Mouse (Mus musculus) right cerebral cortex, postnatal 36 days (tissue): ENCODE data around the gene Dok4.
"Not testable (repeated sequence)": the region's sequence is repeated elsewhere in the genome, so short reads cannot be mapped to it uniquely, and the experiment has no call there.

Experiments
- DNase-seq, 2 experiments: peaks; one replicate each; pipeline ENCODE4 v3.0.0; 2022; ENCODE audit warnings: low spot score in 2 of 2, mixed read lengths in 1 of 2

The Dok4 gene

GRCm38 (mm10) chr8:94880742-94881141, 4.6 kb upstream of the Dok4 start:
- no peak for DNase-seq

DNA sequence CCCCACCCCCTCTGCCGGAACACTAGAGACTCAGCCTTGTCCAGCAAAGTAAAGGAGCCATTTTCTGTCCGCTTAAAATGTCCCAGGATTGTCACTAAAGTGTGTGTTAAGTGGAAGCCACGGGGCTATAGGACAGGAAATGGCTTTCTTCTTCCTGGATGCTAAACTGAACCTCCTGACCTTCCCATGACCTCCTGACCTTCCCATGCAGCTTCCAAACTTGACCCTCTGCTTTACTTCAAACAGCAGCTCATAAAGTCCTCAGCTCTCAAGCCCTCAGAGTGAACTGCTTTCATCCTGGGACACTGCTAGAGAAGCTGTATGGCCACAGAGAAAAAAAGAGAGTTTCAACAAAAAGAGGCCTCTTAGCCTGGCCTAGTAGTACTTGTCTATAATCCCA, 690 bp upstream of the Dok4 start:
- DNase-seq, result no peak

DNA sequence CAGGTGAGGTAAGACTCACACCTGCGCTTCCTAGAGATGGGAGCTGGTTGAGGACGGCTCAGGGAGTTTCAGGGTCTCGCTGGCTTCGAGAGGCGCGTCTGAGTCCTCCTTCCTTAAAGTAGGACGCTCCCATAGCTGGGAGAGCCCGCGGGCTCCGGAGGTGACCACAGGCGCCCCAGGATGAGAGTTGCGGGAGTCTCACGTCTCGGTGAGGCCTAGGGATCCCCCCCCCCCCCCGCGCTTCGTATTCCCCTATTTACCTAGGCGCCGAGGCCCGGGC, 319 bp downstream of the Dok4 start:
- DNase-seq, result no peak

GRCm38 (mm10) chr8:94875096-94875870, 847 bp downstream of the Dok4 start:
- DNase-seq, result no peak

GRCm38 (mm10) chr8:94874358-94874757, 1.8 kb downstream of the Dok4 start:
- DNase-seq, result no peak

- no peak for DNase-seq
These were observed 3.6 kb downstream of the Dok4 start for GRCm38 (mm10) chr8:94872576-94872975.

GRCm38 (mm10) chr8:94872156-94872555, 4.0 kb downstream of the Dok4 start:
- no peak for DNase-seq

DNA sequence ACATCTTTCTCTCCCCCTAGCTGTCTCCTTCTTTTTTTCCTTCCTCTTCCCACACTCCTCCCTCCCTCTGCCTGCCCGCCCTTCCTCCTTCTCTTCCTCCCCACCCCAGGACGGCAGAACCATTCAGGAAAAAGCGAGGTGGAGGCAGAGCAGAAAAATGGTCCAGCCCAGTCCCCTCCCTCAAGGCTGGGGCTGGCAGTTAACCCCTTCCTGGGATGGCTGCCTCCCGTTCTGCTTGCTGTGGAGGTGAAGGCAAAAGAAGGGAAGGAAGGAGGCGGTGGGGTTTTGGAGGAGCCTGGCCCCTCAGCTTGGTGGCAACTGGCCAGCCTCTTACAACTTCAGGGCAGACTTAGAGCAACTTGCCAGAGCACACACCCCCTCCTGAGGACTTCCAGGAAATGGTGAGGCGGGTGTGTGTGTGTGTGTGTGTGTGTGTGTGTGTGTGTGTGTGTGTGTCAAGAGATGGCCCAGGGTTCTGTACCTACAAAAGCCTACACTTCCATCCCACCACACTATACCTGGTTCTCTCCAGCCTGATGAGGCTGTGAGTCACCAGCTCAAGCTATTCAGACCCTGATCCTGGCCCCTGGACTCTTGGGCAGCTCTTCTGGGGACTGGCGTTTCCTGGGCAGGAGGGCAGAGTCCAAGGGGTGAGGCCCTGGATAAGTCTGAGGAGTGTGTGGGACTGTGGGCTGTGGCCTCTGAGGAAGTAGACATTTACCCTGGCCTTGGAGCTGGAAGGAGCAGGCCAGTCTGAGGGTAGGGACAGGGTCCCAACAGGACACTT, 4.8 kb downstream of the Dok4 start:
- peak; percentile 62 to 63 for DNase-seq

- DNase-seq, result peak; percentile 59 to 60
These were observed 5.5 kb downstream of the Dok4 start for GRCm38 (mm10) chr8:94870474-94871107.

GRCm38 (mm10) chr8:94870003-94870402, 6.1 kb downstream of the Dok4 start:
- DNase-seq, result no peak

DNA sequence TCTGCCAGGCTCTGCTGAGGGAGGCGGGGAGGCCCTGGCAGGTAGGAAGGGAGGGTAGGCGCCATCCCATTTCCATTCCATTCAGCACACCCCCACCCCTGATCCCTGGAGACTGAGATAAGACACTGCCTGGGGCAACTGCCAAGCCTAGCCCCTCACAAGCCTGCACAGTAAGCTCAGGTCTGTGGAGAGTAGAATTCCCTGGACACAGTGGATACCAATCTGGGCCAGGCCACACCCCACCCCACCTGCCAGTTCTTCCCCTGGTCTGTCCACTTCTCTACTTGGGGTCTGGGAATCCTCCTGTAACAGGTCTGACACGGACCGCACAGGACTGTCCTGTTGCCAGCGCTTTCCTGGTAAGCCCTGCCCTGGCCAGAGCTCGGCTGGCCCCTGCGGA, 7.0 kb downstream of the Dok4 start:
- no peak for DNase-seq

GRCm38 (mm10) chr8:94866921-94867320, 9.2 kb downstream of the Dok4 start:
- no peak for DNase-seq

GRCm38 (mm10) chr8:94865292-94865691, 10.8 kb downstream of the Dok4 start:
- no peak for DNase-seq

DNA sequence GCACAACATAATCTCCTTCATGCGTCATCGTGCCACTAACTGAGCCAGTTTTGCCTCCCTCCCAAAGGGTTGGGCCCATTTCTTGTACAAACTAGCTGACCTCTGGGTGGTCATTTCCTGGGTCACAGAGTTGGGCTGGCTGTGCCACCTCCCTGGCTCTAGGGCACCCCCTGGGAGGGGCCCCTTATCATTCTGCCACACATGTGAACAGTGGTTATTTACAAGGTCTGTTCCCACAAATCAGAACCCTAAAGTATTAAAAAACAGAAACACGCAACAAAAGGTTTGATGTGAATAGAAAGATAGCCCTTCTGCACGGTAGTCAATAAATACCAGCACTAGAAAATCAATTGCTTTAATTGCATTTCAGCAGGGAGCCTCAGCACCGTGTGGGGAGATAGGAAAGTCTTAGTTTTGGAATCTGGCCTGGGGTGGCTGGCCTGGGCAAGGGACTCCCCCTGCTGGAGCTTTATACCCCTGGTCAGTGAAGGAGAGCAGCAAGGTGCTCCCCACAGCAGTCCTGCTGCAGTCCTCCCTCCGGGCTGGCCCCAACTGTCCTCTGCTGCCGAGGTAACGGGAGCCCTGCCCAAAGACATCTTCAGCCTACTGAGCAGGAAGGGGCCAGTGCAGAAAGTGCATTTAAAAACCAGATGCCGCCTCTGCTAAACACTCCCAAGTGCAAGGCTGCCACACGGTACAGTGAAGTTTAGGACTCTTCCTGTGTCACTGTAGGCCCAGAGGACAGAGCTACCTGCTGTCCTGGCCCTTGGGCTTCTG, 12.0 kb downstream of the Dok4 start:
- DNase-seq, result no peak

GRCm38 (mm10) chr8:94862487-94863220, 13.5 kb downstream of the Dok4 start:
- DNase-seq, result no peak

GRCm38 (mm10) chr8:94861352-94861910, 14.7 kb downstream of the Dok4 start:
- no peak for DNase-seq

- peak; percentile 83 to 84 for DNase-seq
These were observed 18.6 kb downstream of the Dok4 start, which contains the start of gene Polr2c for GRCm38 (mm10) chr8:94857346-94858173. Polr2c (plus strand) TSS chr8:94857450.

GRCm38 (mm10) chr8:94857011-94857345, 19.2 kb downstream of the Dok4 start:
- DNase-seq, result no peak

DNA sequence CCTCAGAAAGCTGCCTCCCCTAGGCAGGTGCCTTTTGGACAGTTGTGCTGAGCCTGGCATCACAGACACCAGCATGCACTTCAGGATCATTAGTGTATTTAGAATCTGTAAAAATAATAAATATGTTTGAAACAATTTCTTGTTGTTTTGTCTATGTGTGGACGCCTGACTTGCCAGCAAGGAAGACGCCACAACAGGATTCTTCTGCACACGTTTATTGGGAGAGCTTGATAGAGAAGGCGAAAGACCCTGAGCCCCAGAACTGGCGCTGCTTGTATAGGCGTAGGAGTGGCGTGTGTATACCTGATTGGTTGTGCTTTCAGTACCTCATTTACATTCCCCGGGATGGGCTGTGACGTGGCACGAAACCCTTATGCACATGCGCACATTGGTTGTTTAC, 21.4 kb downstream of the Dok4 start:
- not testable (repeated sequence) for DNase-seq

DNA sequence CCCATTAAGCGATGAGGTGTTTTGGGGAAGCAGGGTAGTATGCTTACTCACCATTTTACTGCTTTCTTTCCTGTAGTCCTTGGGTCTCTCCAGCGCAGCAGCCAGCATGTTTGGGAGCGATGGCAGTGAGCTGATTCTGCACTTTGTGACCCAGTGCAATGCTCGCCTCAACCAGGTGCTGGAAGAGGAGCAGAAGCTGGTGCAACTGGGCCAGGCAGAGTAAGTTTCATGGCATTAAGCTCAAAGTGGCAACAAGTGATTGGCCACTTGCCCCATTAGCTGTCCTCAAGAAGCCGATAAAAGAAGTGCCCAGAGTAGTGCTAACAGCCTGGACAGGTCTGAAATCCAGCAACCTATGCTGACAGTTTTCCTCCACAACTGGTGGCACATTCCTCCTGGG, 26.1 kb downstream of the Dok4 start:
- no peak for DNase-seq
